Mouse (Mus musculus) ES-Bruce4 (cell line): ENCODE measurements around the gene Pom121l2. TPM values are rescaled to one million over a fixed set of nuclear protein-coding genes. Genes with fewer than 3 reads are reported as not detected.

Experiments used
- H3K27ac ChIP-seq: 2 replicates; pipeline ENCODE4 v1.5.1; 2012; ENCODE audit warnings: low read length, inconsistent platforms; ENCODE audit not compliant: insufficient read depth
- H3K27me3 ChIP-seq: 2 replicates; pipeline ENCODE4 v1.6.1; 2012; ENCODE audit warnings: mild to moderate bottlenecking, low read length, inconsistent platforms; ENCODE audit not compliant: control insufficient read depth, poor library complexity, insufficient read depth, severe bottlenecking
- H3K36me3 ChIP-seq: 2 replicates; pipeline ENCODE4 v1.6.1; 2012; ENCODE audit warnings: inconsistent platforms, mild to moderate bottlenecking, low read length, moderate library complexity; ENCODE audit not compliant: control insufficient read depth, poor library complexity, insufficient read depth, severe bottlenecking
- H3K4me1 ChIP-seq: one replicate; pipeline ENCODE4 v1.8.1; 2011; ENCODE audit warnings: low read length; ENCODE audit not compliant: control insufficient read depth, insufficient read depth
- H3K4me3 ChIP-seq: 2 replicates; pipeline ENCODE4 v1.5.1; 2011; ENCODE audit warnings: low read depth, mild to moderate bottlenecking, low read length
- H3K9ac ChIP-seq: 2 replicates; pipeline ENCODE4 v1.6.1; 2012; ENCODE audit warnings: low read depth, mild to moderate bottlenecking, inconsistent platforms; ENCODE audit not compliant: poor library complexity, severe bottlenecking
- H3K9me3 ChIP-seq: replicated peaks from 2 replicates; pipeline ENCODE4 v1.6.1; 2012; ENCODE audit warnings: mild to moderate bottlenecking, low read length, inconsistent platforms; ENCODE audit not compliant: control insufficient read depth, poor library complexity, insufficient read depth, severe bottlenecking
- CTCF ChIP-seq: IDR thresholded peaks from one replicate; pipeline ENCODE4 v1.8.1; 2011; ENCODE audit warnings: low read depth, low read length
- EP300 ChIP-seq: IDR thresholded peaks from 2 replicates; pipeline ENCODE4 v1.6.1; 2011; ENCODE audit warnings: low read depth, low read length; ENCODE audit not compliant: insufficient read depth
- POLR2A ChIP-seq: IDR thresholded peaks from one replicate; pipeline ENCODE4 v1.8.1; 2011; ENCODE audit warnings: low read length; ENCODE audit not compliant: insufficient read depth
- polyA plus RNA-seq: library from polyadenylated mRNA; stranded (reverse); fragments of >200 nt; gene quantifications from 2 replicates; pipeline ENCODE4 v1.2.4, GENCODE M21; 2011; ENCODE audit warnings: low read depth; ENCODE audit not compliant: missing spikeins, insufficient read depth, insufficient read length

Pom121l2 gene
- polyA plus RNA-seq, 1 experiment: not detected

- TF ChIP-seq EP300: no peak
- no peak for TF ChIP-seq CTCF
- no peak for TF ChIP-seq POLR2A
- Histone ChIP-seq H3K9me3 (no peaks in the 10 kb centered on the region), H3K36me3 (no peaks in the 10 kb centered on the region), H3K4me1 (no peaks in the 10 kb centered on the region), H3K4me3 (no peak overlapping the region), H3K9ac (no peak overlapping the region), H3K27ac (no peak overlapping the region), H3K27me3 (peaks cover 11% of the 10 kb centered on the region)
These were observed 20.8 kb downstream of the Pom121l2 start for GRCm38 (mm10) chr13:22001823-22002222.

DNA sequence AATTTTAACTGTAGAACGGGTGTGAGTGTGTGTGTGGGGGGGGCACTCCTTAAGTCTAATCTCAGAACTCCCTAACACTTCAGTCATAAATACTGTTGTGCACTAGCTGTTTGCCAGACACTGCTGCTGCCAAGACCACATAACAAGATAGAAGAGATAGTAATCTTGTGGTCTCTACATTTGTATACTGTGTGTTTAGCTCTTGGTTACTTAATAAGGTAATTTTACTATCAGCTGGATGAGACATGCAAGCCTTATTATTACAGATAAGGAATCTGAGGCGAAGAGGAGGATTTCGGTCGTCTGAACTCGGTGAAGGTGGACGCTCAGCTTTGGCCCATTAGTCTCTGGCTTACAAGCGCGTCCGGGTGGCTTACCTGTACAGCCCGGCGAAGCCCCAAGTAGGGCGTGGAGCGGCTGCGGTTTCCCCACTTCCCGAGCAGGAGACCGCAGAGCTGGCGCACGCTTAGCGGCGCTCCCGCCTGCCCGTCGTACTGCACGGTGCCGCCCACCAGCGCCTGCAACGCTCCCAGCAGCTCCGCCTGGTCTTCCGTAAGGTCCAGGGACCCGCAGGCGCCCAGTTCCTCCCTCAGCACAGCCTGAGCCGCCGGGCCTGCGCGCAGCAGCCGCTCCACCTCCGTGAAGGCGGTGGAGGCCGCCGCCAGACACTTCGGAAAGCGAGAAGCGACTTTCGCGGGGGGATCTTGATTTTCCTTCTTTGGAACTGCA lies 24.8 kb downstream of the Pom121l2 start:
- Histone ChIP-seq H3K27ac (no peak overlapping the region), H3K9ac (peak overlapping the region; percentile 69), H3K9me3 (no peaks in the 10 kb centered on the region), H3K27me3 (0 out of 2 replicates have a peak, but pooled peaks cover 2% of the 10 kb centered on the region), H3K36me3 (no peaks in the 10 kb centered on the region), H3K4me1 (no peaks in the 10 kb centered on the region), H3K4me3 (peak overlapping the region; percentile 94)
- TF ChIP-seq POLR2A (no peak), CTCF (no peak), EP300 (no peak)

DNA sequence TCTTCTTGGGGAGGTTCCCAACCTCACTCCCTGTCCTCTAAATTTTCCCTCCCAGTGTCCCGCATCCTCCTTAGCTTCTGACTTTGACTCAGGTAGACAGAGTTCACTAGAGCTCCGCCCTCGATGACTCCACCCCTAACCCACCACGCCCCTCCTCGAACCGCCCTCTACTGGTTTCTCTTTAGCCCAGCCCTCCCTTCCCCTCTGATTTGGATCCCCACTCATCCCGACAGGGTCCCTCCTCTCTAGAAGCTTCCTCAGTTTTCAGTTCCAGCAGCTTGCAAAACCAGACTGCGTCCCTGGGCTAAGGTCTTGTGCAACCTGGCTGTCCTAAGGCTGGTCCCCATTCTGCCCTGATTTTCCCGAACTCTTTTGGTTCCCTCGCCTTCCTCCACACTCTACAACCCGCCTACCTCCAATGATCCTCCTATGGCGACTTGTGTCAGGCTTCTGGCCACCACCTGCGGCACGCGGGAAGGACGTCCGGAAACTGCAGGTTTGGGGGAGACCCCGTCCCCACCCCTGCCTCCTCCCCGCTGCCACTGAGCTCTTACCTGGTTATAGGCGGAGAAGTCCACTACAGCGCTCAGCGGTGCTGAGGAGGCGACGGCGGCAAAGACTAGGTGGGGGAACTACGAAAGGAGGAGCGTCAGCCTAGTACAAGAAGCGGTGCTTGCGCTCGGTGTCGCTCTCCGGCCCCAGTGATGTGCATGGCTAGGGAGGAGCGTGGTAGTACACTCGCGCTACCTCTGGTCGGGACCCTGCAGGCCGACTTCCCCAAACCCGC lies 25.5 kb downstream of the Pom121l2 start:
- H3K27ac ChIP-seq: no peak overlapping the region
- H3K9me3 ChIP-seq: no peaks in the 10 kb centered on the region
- peak overlapping the region; percentile 69 for H3K9ac ChIP-seq
- H3K4me1 ChIP-seq: no peaks in the 10 kb centered on the region
- H3K4me3 ChIP-seq: peak overlapping the region; percentile 94
- TF ChIP-seq POLR2A (peak; percentile 48), EP300 (no peak)
- H3K27me3 ChIP-seq: peaks cover 5% of the 10 kb centered on the region; the same call in 1 of the 2 replicates
- H3K36me3 ChIP-seq: no peaks in the 10 kb centered on the region

- H3K27me3 ChIP-seq: peaks cover 5% of the 10 kb centered on the region; the same call in 1 of the 2 replicates
- no peak overlapping the region for H3K27ac ChIP-seq
- no peaks in the 10 kb centered on the region for H3K9me3 ChIP-seq
- H3K9ac ChIP-seq: peak overlapping the region; percentile 69
- H3K36me3 ChIP-seq: no peaks in the 10 kb centered on the region
- no peak for TF ChIP-seq CTCF
- TF ChIP-seq EP300: no peak
- H3K4me3 ChIP-seq: peak overlapping the region; percentile 94
- no peaks in the 10 kb centered on the region for H3K4me1 ChIP-seq
These were observed 26.1 kb downstream of the Pom121l2 start for GRCm38 (mm10) chr13:22007121-22007510.

DNA sequence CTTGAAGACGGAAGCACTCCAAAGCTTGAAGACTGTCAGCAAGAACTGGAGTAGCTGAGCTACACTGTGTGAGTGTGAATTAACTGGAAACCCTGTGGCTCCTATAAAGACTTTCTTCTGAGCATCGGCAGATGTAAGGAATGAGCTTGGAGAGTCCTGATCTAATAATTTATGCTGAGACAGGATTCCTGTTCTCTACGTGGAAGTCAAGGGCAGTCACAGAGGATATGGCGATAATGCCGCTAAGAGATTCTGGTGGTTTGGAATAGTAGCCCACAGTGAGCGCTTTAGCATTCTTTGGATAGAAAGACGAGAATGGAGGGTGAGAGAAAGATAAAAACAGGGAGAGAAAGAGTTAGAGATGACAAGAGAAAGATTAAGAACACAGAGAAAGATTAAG lies 26.9 kb downstream of the Pom121l2 start:
- Histone ChIP-seq H3K9ac (no peak overlapping the region), H3K4me1 (no peaks in the 10 kb centered on the region), H3K4me3 (no peak overlapping the region), H3K27ac (no peak overlapping the region), H3K27me3 (peaks cover 5% of the 10 kb centered on the region; the same call in 1 of the 2 replicates), H3K9me3 (no peaks in the 10 kb centered on the region), H3K36me3 (no peaks in the 10 kb centered on the region)
- no peak for TF ChIP-seq EP300
- no peak for TF ChIP-seq POLR2A
- no peak for TF ChIP-seq CTCF

- peaks cover 5% of the 10 kb centered on the region; the same call in 1 of the 2 replicates for H3K27me3 ChIP-seq
- H3K4me1 ChIP-seq: no peaks in the 10 kb centered on the region
- H3K27ac ChIP-seq: no peak overlapping the region
- H3K36me3 ChIP-seq: no peaks in the 10 kb centered on the region
- no peak for TF ChIP-seq EP300
- no peak for TF ChIP-seq POLR2A
- no peak for TF ChIP-seq CTCF
- H3K9ac ChIP-seq: no peak overlapping the region
- no peaks in the 10 kb centered on the region for H3K9me3 ChIP-seq
- H3K4me3 ChIP-seq: no peak overlapping the region
These were observed 27.7 kb downstream of the Pom121l2 start for GRCm38 (mm10) chr13:22008707-22009106.
